ENCODE assay signal across 29 mouse cellular contexts in genomic region chr1:79056676-79057262, GRCm38 (mm10).
DNase-seq lines count a peak whose midpoint lies in the region; ATAC-seq and TF ChIP-seq lines count a peak whose summit lies in the region.
"Had no signal": no experiment of that assay in that cellular context is flagged by ENCODE, and none has a peak within 500 bp of the region (broad histone marks: within the 10 kb centered on the region; RNA-seq: fewer than 3 reads in every experiment).

No protein-coding gene starts in this region.

- peak; percentile 5 for DNase-seq in midbrain, embryonic 14.5 days
- DNase-seq in midbrain, embryonic 10.5 days (ENCODE audit: low spot score): no peak
- peak; percentile 25 for DNase-seq in brain, embryonic 14.5 days (ENCODE audit: low read depth)
- peak; percentile 11 for DNase-seq in retina, embryonic 14.5 days (ENCODE audit: low spot score)
- DNase-seq in heart, postnatal 36 days: no peak
- DNase-seq in left cerebral cortex, adult 9 months (ENCODE audit: low spot score in 2 of 2): no peak
- DNase-seq: adrenal gland, postnatal 10 days; cerebellum, adult 11-12 months; cerebellum, adult 9-11 months; embryo, embryonic 11 days; gastrocnemius, adult 2 months; gastrocnemius, postnatal 36 days; heart, adult 2 months; kidney, adult 8-10 months; kidney, postnatal 10 days; layer of hippocampus, adult 9-11 months; liver; lung, adult 2 months; lung, postnatal 10 days; right cerebral cortex, postnatal 25 days; thymus, postnatal 14 days had no signal

- no peaks in the 10 kb centered on the region for H3K9me3 ChIP-seq in midbrain, embryonic 14.5 days (ENCODE audit: control insufficient read depth, low read length)
- H3K9me3 ChIP-seq in midbrain, embryonic 10.5 days (replicated peaks): no peaks in the 10 kb centered on the region
- no peaks in the 10 kb centered on the region for H3K9me3 ChIP-seq in hindbrain, embryonic 15.5 days
- H3K9me3 ChIP-seq: embryonic facial prominence, embryonic 12.5 days; heart, embryonic 12.5 days; stomach, embryonic 15.5 days had no signal

- H3K27me3 ChIP-seq in midbrain, embryonic 14.5 days (ENCODE audit: control insufficient read depth, insufficient read depth, low read length): no peaks in the 10 kb centered on the region
- H3K27me3 ChIP-seq in midbrain, embryonic 10.5 days (ENCODE audit: low read depth, poor library complexity, severe bottlenecking): no peaks in the 10 kb centered on the region
- no peaks in the 10 kb centered on the region for H3K27me3 ChIP-seq in hindbrain, embryonic 15.5 days
- H3K27me3 ChIP-seq: embryonic facial prominence, embryonic 12.5 days; heart, embryonic 12.5 days; stomach, embryonic 15.5 days had no signal

- no peak overlapping the region for H3K9ac ChIP-seq in midbrain, embryonic 14.5 days (replicated peaks; ENCODE audit: low read length)
- no peak overlapping the region for H3K9ac ChIP-seq in hindbrain, embryonic 15.5 days
- H3K9ac ChIP-seq: embryonic facial prominence, embryonic 12.5 days; heart, embryonic 12.5 days; liver, embryonic 14.5 days; stomach, embryonic 15.5 days had no signal

- TF ChIP-seq CTCF in brain, embryonic 14.5 days (IDR thresholded peaks at IDR 0.05; ENCODE audit: borderline replicate concordance, extremely low read depth, insufficient read depth, insufficient read length): no peak

- no peak overlapping the region for H3K27ac ChIP-seq in midbrain, embryonic 14.5 days (replicated peaks; ENCODE audit: low read depth, low read length)
- no peak overlapping the region for H3K27ac ChIP-seq in midbrain, embryonic 10.5 days (replicated peaks)
- H3K27ac ChIP-seq in hindbrain, embryonic 15.5 days (replicated peaks): no peak overlapping the region
- H3K27ac ChIP-seq: embryonic facial prominence, embryonic 12.5 days; gastrocnemius, adult 2 months; heart, adult 2 months; liver, embryonic 14.5 days; macrophage; stomach, embryonic 15.5 days had no signal

- H3K4me2 ChIP-seq in midbrain, embryonic 14.5 days (ENCODE audit: low read length): no peak overlapping the region
- H3K4me2 ChIP-seq in hindbrain, embryonic 15.5 days: no peak overlapping the region
- H3K4me2 ChIP-seq: embryonic facial prominence, embryonic 12.5 days; heart, embryonic 12.5 days; stomach, embryonic 15.5 days had no signal

- no peak for TF ChIP-seq POLR2A in brain, embryonic 14.5 days (IDR thresholded peaks at IDR 0.05; ENCODE audit: borderline replicate concordance, extremely low read depth, insufficient read depth, insufficient read length, poor library complexity, severe bottlenecking)

- intact Hi-C loops in heart, postnatal 36 days (cut with DNase I): no loop called here

- ATAC-seq in midbrain, embryonic 14.5 days (ENCODE audit: low FRiP score, low TSS enrichment): no peak
- peak; percentile 76 for ATAC-seq in hindbrain, embryonic 15.5 days (ENCODE audit: low FRiP score, low read depth)
- ATAC-seq: forebrain, embryonic 14.5 days; intestine, embryonic 16.5 days had no signal

- 50% methylated on average over 1 of the region's 1 CpGs for WGBS in midbrain, embryonic 14.5 days
- WGBS in midbrain, embryonic 10.5 days: 69% methylated on average over 1 of the region's 1 CpGs
- WGBS in hindbrain, embryonic 15.5 days: 20% methylated on average over 1 of the region's 1 CpGs

- H3K4me3 ChIP-seq in midbrain, embryonic 14.5 days (replicated peaks; ENCODE audit: low read depth, low read length): no peak overlapping the region
- H3K4me3 ChIP-seq in midbrain, embryonic 10.5 days: no peak overlapping the region
- H3K4me3 ChIP-seq in hindbrain, embryonic 15.5 days: no peak overlapping the region
- H3K4me3 ChIP-seq: embryonic facial prominence, embryonic 12.5 days; gastrocnemius, adult 2 months; heart, adult 2 months; heart, embryonic 12.5 days; stomach, embryonic 15.5 days had no signal

- no peaks in the 10 kb centered on the region for H3K4me1 ChIP-seq in midbrain, embryonic 14.5 days (ENCODE audit: control insufficient read depth, insufficient read depth, low read length)
- no peaks in the 10 kb centered on the region for H3K4me1 ChIP-seq in midbrain, embryonic 10.5 days
- no peaks in the 10 kb centered on the region for H3K4me1 ChIP-seq in hindbrain, embryonic 15.5 days (replicated peaks)
- H3K4me1 ChIP-seq: embryonic facial prominence, embryonic 12.5 days; heart, embryonic 12.5 days; stomach, embryonic 15.5 days had no signal

- H3K36me3 ChIP-seq in midbrain, embryonic 14.5 days (ENCODE audit: control insufficient read depth, insufficient read depth, low read length): no peaks in the 10 kb centered on the region
- H3K36me3 ChIP-seq in midbrain, embryonic 10.5 days: no peaks in the 10 kb centered on the region
- no peaks in the 10 kb centered on the region for H3K36me3 ChIP-seq in hindbrain, embryonic 15.5 days
- H3K36me3 ChIP-seq: embryonic facial prominence, embryonic 12.5 days; heart, embryonic 12.5 days; stomach, embryonic 15.5 days had no signal

Comparison
In these comparisons a context has a peak if more than half of its experiments do, and no peak if none do; other contexts are left out.
1. DNase-seq: peak in midbrain, embryonic 14.5 days (single experiment), brain, embryonic 14.5 days (single experiment) and retina, embryonic 14.5 days (single experiment); none in midbrain, embryonic 10.5 days (single experiment), heart, postnatal 36 days (0 of 2) and left cerebral cortex, adult 9 months (0 of 2).